Mouse (Mus musculus): ENCODE measurements around the gene Rabgef1. TPM values are rescaled to one million over a fixed set of nuclear protein-coding genes. Genes with fewer than 3 reads are reported as not detected.

The Rabgef1 gene
- polyA plus RNA-seq, 1 experiment, result 16.4 TPM

DNA sequence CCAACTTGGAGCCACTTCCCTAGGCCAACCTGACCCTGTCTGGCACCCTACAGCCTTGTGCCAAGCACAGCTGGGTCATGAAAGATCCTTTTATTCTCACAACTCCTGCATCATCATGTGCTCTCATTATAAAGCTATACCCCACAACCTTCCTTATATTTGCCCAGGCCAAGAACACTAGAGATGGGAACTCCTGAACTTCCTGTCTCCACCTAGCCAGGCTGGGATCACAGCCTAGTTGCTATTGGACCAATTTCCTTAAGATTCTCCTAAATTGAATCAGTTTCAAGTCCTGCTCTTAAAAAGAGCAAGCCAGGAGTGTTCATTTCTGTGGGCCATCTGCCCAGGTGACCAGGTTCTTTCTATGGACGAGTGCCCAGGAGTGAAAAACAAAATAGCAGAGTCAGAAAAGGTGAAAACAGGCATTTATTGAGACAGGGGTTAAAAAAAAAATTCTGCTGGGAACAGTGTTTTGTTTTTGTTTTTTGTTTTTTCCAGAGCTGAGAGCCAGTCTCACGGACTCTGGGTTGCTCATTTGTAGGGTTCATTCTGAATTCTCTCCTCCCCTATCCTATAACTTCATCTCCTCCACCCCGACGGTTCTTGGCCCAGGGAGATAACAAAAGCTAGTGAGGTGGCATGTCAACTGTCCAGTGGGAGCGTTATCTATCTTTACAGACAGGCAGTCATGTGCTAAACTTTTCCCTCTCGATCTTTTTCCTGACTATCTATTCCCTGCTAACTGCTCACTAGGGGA is 754 bp upstream of the Rabgef1 start:
- no peak for DNase-seq (ENCODE audit: low read depth in 1 of 2, low spot score in 2 of 2)

DNA sequence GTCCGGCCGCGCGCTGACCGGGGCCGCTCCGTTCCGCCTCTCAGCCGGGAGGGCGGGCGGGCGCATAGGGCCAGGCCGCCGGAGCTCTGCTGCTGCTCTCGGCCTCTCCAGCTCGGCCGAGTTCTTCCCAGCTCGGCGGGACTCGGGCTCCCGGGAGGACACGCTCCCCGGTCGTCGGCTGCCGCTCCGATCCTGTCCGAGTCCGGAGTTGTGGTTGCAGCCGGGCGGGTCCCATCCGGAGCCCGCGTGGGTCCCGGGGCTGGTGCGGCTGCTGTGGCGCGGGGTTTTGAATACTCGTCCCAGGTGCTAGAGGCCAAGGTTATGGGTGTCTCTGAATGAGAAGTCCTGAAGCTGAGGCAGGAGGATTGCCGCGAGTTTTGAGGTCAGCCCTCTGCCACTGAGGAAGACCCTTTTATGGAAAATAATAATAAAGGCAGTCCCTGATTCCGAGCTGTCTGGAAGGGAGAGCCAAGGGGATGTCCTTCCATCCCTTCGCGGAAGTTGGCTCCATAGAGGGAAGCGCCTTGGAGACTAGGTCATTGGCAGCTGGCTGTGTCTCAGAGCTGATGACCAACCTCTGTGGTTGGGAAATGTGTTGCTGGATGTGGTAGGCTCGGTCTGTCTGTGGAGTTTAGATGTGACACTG is 481 bp downstream of the Rabgef1 start:
- DNase-seq (ENCODE audit: low read depth in 1 of 2, low spot score in 2 of 2), result peak in 1 of 2 experiments; percentile 45
- WGBS, result 1% methylated on average over 35 of the region's 46 CpGs

More for the DNA sequence above, 754 bp upstream of the Rabgef1 start:
- Histone ChIP-seq H3K4me1 (ENCODE audit: control insufficient read depth, insufficient read depth, insufficient read length) (peaks cover 11% of the 10 kb centered on the region; the same call in 1 of the 2 replicates), H3K4me3 (ENCODE audit: extremely low read depth, insufficient read depth, insufficient read length) (peak overlapping the region; percentile 79), H3K36me3 (ENCODE audit: control insufficient read depth, insufficient read depth, low read length) (no peaks in the 10 kb centered on the region), H3K27me3 (ENCODE audit: control insufficient read depth, insufficient read depth, low read length) (no peaks in the 10 kb centered on the region), H3K27ac (ENCODE audit: insufficient read depth, low read length) (peak overlapping the region; percentile 94)
- no peak for TF ChIP-seq CTCF (IDR thresholded peaks at IDR 0.05; ENCODE audit: extremely low read depth, insufficient read depth, insufficient read length, insufficient replicate concordance)
- no peak for TF ChIP-seq POLR2A (IDR thresholded peaks at IDR 0.05; ENCODE audit: low read depth, low read length)
- 21% methylated on average over 6 of the region's 6 CpGs for WGBS

DNA sequence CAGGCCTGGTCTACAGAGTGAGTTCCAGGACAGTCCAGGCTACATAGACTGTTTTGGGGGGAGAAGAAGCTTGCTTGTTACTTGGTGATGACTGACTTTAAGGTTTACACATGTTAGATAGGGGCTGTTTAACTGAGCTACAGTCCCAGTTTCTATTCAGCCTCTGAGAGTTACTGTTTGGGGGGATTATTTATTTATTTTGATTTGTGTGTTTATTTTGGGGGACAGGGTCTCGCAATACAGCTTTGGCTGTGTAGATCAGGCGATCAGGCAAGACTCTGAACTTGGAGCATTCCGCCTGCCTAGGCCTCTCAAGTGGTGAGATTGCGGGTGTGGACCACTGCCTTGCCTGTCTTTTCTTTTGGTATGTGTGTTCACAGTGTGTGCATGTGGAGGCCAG is 1.4 kb downstream of the Rabgef1 start:
- WGBS, result 92% methylated on average over 4 of the region's 4 CpGs
- no peak for DNase-seq (ENCODE audit: low read depth in 1 of 2, low spot score in 2 of 2)
- Histone ChIP-seq H3K4me3 (ENCODE audit: extremely low read depth, insufficient read depth, insufficient read length) (no peak overlapping the region), H3K27ac (ENCODE audit: insufficient read depth, low read length) (no peak overlapping the region), H3K36me3 (ENCODE audit: control insufficient read depth, insufficient read depth, low read length) (no peaks in the 10 kb centered on the region), H3K4me1 (ENCODE audit: control insufficient read depth, insufficient read depth, insufficient read length) (peaks cover 11% of the 10 kb centered on the region; the same call in 1 of the 2 replicates), H3K27me3 (ENCODE audit: control insufficient read depth, insufficient read depth, low read length) (no peaks in the 10 kb centered on the region)
- TF ChIP-seq POLR2A (IDR thresholded peaks at IDR 0.05; ENCODE audit: low read depth, low read length) (no peak), CTCF (IDR thresholded peaks at IDR 0.05; ENCODE audit: extremely low read depth, insufficient read depth, insufficient read length, insufficient replicate concordance) (no peak)

More for the DNA sequence above, 481 bp downstream of the Rabgef1 start:
- peak overlapping the region; percentile 77 for H3K4me3 ChIP-seq (ENCODE audit: extremely low read depth, insufficient read depth, insufficient read length)
- no peaks in the 10 kb centered on the region for H3K27me3 ChIP-seq (ENCODE audit: control insufficient read depth, insufficient read depth, low read length)
- TF ChIP-seq POLR2A (IDR thresholded peaks at IDR 0.05; ENCODE audit: low read depth, low read length) (no peak), CTCF (IDR thresholded peaks at IDR 0.05; ENCODE audit: extremely low read depth, insufficient read depth, insufficient read length, insufficient replicate concordance) (no peak)
- no peaks in the 10 kb centered on the region for H3K36me3 ChIP-seq (ENCODE audit: control insufficient read depth, insufficient read depth, low read length)
- peaks cover 11% of the 10 kb centered on the region; the same call in 1 of the 2 replicates for H3K4me1 ChIP-seq (ENCODE audit: control insufficient read depth, insufficient read depth, insufficient read length)
- peak overlapping the region; percentile 54; the same call in 1 of the 2 replicates for H3K27ac ChIP-seq (ENCODE audit: insufficient read depth, low read length)

DNA sequence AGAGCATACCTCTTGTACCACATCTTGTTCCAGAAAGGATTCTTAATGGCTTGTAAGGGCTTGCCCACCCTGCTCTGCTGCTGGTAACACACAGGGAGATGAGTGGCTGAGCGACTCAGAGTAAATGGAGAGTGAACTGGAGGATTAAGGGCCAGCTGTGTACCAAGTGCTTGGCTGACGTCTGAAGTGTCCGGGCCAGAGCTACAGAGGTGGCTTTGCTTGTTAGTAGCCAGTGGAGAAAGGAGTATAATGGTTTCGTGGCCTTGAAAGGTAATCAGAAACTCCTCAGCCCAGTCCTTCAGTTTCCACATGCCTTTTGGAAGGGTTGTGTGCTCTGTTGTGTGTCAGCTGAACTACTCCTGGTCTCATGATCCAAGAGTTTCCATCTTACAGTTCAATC is 6.3 kb downstream of the Rabgef1 start:
- 87% methylated on average over 4 of the region's 4 CpGs for WGBS
- H3K4me3 ChIP-seq (ENCODE audit: extremely low read depth, insufficient read depth, insufficient read length), result no peak overlapping the region
- H3K27me3 ChIP-seq (ENCODE audit: control insufficient read depth, insufficient read depth, low read length), result no peaks in the 10 kb centered on the region
- DNase-seq (ENCODE audit: low read depth in 1 of 2, low spot score in 2 of 2), result no peak
- H3K36me3 ChIP-seq (ENCODE audit: control insufficient read depth, insufficient read depth, low read length), result no peaks in the 10 kb centered on the region
- TF ChIP-seq CTCF (IDR thresholded peaks at IDR 0.05; ENCODE audit: extremely low read depth, insufficient read depth, insufficient read length, insufficient replicate concordance) (no peak), POLR2A (IDR thresholded peaks at IDR 0.05; ENCODE audit: low read depth, low read length) (no peak)
- H3K4me1 ChIP-seq (ENCODE audit: control insufficient read depth, insufficient read depth, insufficient read length), result peaks cover 21% of the 10 kb centered on the region; the same call in 1 of the 2 replicates
- H3K27ac ChIP-seq (ENCODE audit: insufficient read depth, low read length), result no peak overlapping the region

DNA sequence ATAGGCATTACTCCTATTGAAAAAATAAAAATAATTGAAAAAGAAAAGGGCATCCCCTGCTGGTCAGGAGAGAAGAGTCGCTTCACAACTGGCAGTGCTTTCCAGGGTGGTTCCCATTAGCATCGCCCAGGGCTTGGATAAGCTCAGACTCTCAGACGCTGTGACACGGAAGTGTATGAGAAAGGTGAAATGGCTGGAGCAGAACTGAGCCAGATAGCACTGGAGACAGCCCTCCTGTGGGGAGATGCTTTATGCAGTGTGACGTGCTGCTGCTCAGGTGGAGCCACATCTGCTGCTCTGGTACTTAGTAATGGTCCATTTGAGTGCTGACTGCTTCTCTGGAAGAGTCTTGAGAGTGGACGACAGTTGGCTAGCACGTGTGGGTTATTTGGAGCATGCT is 8.8 kb downstream of the Rabgef1 start:
- WGBS, result 89% methylated on average over 7 of the region's 7 CpGs
- no peak for DNase-seq (ENCODE audit: low read depth in 1 of 2, low spot score in 2 of 2)
- H3K4me1 ChIP-seq (ENCODE audit: control insufficient read depth, insufficient read depth, insufficient read length), result peaks cover 13% of the 10 kb centered on the region; the same call in 1 of the 2 replicates

DNA sequence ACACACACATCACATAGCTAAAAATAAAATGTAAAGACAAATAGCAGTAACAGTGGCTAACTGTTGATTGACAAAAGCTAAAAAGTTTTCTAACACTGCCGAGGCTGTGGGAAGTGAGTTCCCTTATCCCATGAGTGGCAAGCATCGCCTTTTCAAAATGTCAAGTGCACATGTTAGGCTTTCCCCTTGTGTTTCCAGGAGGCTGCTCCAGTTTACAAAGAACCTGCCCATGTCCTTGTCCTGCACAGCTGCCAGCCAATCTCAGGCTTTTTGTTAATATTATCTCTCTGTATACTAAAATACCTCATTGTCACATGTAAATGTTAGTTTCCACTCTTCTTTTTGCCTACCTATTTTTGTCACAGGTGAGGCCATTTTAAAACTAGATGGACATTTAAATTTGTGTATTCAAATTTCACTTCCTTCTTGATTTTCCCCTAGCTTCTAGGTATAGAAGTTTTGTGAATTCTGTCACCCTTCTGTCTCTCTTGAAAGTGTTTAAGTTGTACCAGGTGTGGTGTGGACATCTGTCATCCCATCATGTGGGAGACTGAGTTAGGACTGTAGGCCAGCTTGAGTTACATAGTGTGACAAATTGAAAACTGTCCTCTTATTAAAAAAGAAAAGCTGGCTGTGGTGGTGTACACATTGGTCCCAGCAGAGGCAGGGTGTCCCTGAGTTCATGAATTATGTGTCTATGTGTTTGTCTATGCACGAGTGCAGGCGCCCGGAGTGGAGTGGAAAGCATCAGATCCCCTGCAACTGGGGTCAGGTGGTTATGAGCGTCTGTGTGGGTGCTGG is 10.3 kb downstream of the Rabgef1 start:
- TF ChIP-seq CTCF (IDR thresholded peaks at IDR 0.05; ENCODE audit: extremely low read depth, insufficient read depth, insufficient read length, insufficient replicate concordance), result no peak
- no peak for TF ChIP-seq POLR2A (IDR thresholded peaks at IDR 0.05; ENCODE audit: low read depth, low read length)
- peaks cover 13% of the 10 kb centered on the region; the same call in 1 of the 2 replicates for H3K4me1 ChIP-seq (ENCODE audit: control insufficient read depth, insufficient read depth, insufficient read length)
- WGBS, result 55% methylated on average over 6 of the region's 6 CpGs
- peak overlapping the region; percentile 85 for H3K27ac ChIP-seq (ENCODE audit: insufficient read depth, low read length)
- no peaks in the 10 kb centered on the region for H3K27me3 ChIP-seq (ENCODE audit: control insufficient read depth, insufficient read depth, low read length)
- H3K4me3 ChIP-seq (ENCODE audit: extremely low read depth, insufficient read depth, insufficient read length), result no peak overlapping the region
- peak in 1 of 2 experiments; percentile 29 for DNase-seq (ENCODE audit: low read depth in 1 of 2, low spot score in 2 of 2)
- no peaks in the 10 kb centered on the region for H3K36me3 ChIP-seq (ENCODE audit: control insufficient read depth, insufficient read depth, low read length)

More for the DNA sequence above, 8.8 kb downstream of the Rabgef1 start:
- Histone ChIP-seq H3K27me3 (ENCODE audit: control insufficient read depth, insufficient read depth, low read length) (no peaks in the 10 kb centered on the region), H3K4me3 (ENCODE audit: extremely low read depth, insufficient read depth, insufficient read length) (no peak overlapping the region), H3K27ac (ENCODE audit: insufficient read depth, low read length) (peak overlapping the region; percentile 22; the same call in 1 of the 2 replicates), H3K36me3 (ENCODE audit: control insufficient read depth, insufficient read depth, low read length) (no peaks in the 10 kb centered on the region)
- TF ChIP-seq CTCF (IDR thresholded peaks at IDR 0.05; ENCODE audit: extremely low read depth, insufficient read depth, insufficient read length, insufficient replicate concordance) (no peak), POLR2A (IDR thresholded peaks at IDR 0.05; ENCODE audit: low read depth, low read length) (no peak)
